Mouse (Mus musculus): ENCODE results near the gene Dlst. TPM values are rescaled to one million over a fixed set of nuclear protein-coding genes. Genes with fewer than 3 reads are reported as not detected.

Gene Dlst
- 100 to 1,000 TPM; 236 to 267 (median 263) TPM for total RNA-seq (2022)

DNA sequence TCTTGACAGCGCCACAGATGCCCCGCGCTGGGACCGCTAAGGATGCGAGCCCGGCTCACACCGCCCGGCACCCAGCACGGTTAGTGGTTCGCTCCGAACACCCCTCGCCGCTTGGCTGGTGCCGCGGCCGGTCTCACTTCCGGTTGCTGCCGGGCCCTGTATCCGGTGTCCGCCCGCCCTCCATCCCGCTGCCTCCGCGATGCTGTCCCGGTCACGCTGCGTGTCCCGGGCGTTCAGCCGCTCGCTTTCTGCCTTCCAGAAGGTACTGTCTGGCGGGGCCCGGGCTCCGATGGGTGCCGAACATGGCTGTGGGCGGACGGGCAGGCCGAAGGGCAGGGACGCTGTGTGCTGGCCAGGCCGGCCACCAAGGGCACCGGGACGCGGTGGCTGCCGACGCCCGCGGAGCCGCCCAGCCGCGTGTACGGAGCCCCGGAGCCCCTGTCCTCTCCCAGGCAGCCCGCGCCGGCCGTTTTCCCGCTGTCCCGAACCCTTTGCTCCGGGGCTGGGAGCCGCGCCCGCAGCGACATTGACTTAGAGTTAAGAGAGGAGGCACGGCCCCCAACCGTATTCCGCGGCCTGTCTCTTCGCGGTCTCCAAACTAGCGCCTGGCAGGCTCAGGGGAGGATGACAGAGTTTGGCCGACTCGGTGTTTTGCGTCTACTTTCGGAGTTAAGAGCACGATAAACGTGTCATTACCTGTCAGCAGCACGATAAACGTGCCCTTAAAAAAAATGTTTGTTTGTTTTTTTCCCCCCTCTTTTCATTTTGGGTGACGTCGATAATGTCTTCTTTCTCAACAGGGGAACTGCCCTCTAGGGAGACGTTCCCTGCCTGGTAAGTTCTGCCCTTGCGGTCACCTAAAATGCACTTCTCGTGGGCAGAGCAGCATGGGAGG lies at the start of gene Dlst, which contains the start of gene Prox2:
TSS of gene Dlst (plus strand) at position 136 of the 895 bp plus-strand sequence.
TSS of gene Prox2 (minus strand) at position 62 of the 895 bp plus-strand sequence.
- peak; percentile 72 to 77 for DNase-seq (ENCODE audit: low spot score in 2 of 2)

DNA sequence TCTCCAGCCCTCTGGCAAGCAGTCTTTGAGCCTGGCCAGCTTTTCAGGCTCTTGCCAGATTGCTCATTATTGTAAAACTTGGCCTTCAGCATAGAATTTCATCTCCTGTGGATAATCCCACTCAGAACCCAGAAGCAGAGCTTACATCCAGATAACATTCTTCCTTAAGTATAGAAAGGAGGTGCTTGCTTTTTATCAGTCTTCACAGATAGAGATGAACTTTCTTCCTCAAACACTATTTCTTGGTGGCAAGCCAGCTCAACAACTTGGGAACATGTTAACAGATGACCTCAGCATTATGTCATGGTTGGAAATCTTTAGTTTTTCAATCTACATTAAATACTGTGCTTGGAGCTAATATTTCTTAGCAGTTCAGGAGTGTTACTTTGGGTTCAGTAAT lies 39.6 kb upstream of the Dlst start:
- no peak for DNase-seq (ENCODE audit: low spot score in 2 of 2)

- DNase-seq (ENCODE audit: low spot score in 2 of 2) = no peak
Measured at GRCm38 (mm10) chr12:85077100-85077499, 33.5 kb upstream of the Dlst start.

- DNase-seq (ENCODE audit: low spot score in 2 of 2) = no peak
Measured at GRCm38 (mm10) chr12:85084257-85084656, 26.4 kb upstream of the Dlst start.

- DNase-seq (ENCODE audit: low spot score in 2 of 2) = no peak
Measured at GRCm38 (mm10) chr12:85084941-85085340, 25.7 kb upstream of the Dlst start.

- DNase-seq (ENCODE audit: low spot score in 2 of 2) = no peak
Measured at GRCm38 (mm10) chr12:85087845-85088244, 22.8 kb upstream of the Dlst start.

GRCm38 (mm10) chr12:85091190-85091589 lies 19.4 kb upstream of the Dlst start:
- DNase-seq (ENCODE audit: low spot score in 2 of 2) = no peak

DNA sequence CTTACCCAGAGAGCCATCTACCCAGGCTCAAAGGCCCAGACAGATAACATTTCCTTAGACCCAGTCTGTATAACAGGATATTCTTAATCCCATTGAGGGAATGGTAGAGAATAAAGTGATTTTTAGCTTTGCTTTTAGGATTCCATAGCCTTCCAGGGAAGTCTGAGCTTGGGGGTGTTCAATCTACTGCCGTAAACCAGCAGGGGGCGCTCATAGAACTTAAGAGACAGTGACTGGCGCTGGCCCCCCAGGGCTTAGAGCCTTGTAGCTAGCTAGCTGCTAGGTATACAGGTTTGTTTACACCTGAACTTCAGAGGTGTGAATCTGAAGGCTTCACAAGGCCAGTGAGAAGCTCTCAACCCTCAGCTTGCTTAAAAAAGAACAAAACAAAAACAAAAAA lies 18.4 kb upstream of the Dlst start:
- peak; percentile 40 to 53 for DNase-seq (ENCODE audit: low spot score in 2 of 2)

DNA sequence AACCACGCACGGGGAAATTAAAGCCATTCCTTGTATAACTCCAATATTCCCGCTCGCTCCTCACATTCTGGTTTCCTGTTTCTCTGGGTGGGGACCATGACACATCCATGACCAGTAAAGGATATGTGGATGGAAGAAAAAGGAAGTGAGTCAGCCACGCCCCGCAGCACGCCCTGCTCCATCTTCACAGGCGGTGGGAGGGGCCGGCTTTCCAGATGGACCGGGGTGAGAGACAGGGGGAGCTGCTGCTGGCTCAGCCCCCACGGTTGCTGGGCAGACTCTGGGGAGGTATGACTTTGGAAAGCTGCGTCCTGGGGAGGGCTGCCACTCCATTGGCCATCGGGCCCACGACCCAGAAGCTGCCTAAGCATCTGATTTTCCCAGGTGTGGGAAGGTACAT lies 16.6 kb upstream of the Dlst start:
- DNase-seq (ENCODE audit: low spot score in 2 of 2) = peak; percentile 50 to 63

DNA sequence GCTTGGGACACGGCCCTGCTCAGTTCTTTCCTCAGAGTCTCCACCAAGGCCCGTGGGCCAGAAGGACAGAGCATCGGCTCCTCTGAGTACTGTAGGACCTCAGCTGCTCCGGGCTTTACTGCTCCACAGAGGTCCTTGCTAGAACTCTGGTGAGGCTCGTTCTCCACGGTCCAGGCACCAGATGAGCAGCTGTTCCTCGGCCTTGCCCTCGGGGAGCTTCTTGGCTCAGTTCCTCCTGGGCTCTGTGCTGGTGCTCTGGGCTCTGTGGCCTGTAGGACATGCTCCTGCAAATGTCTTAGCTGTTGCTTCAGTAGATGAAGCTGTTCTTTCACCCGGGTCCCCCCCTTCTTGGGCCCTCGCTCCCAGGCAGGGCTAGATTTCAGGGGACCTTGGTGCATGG lies 15.9 kb upstream of the Dlst start:
- DNase-seq (ENCODE audit: low spot score in 2 of 2) = peak; percentile 57

DNA sequence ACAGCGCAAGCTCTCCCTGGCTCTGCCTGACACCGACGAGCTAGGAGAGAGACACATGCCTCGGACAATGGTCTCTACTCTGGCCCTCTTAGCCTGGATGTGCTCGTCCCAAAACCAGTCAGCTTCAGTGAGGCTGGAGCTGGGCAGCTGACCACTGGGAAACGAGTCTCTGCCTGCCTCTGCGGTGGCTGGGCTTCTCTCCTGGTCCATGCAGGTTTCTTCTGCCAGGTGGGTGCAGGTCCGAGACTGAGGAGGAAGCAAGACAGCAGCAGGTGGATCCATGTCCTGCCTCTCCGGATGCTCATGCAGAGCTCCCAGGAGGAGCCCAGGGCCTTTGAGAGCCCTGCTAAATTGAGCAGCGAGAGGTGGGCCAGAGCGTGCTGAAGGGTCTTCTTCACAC lies 15.5 kb upstream of the Dlst start:
- no peak for DNase-seq (ENCODE audit: low spot score in 2 of 2)

- no peak for DNase-seq (ENCODE audit: low spot score in 2 of 2)
Measured at GRCm38 (mm10) chr12:85095859-85096258, 14.8 kb upstream of the Dlst start.

DNA sequence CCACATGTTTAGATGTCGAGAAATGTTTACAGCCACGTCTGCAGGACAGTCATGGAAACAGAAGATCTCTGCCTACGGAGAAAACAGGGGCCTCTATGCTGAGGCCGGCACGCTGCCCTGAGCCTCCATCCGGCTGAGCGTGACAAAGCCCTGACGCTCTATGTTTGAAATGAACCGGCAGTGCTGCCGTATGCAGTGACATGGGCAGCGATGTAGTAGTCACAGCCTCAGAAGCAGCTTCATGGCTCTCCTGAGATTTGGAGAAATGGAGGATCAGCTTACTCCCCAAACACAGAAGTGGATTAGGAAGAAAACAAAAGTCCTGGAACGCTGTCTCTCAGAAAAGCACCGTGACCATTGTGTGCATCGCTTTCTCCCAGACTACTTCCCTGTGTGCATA lies 9.6 kb upstream of the Dlst start:
- DNase-seq (ENCODE audit: low spot score in 2 of 2) = no peak

DNA sequence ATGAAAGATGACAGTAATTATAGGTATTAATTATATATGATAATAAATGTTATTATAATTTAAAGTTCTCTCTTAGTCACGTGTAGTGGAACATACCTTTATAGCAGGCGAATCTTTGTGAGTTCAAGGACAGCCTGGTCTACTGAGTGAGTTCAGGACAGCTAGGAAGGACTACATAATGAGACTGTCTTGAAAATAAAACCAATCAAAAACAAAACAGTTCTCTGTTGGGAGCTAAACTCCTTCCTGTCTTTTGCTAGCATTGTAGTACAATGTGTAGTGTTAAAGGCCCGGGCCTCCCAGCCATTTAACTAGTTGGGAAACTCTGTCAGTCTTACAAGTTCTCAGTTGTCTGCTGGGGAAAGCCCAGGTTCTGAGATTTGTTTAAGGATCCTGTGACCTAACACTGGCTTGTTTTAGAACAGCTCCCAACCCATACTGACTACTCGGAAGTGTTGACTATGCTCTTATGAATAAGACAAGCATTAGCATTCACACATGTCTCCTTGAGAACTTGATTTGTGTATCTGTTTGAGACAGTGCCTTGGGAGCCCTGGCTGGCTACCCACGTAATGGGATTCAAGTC lies 9.0 kb upstream of the Dlst start:
- DNase-seq (ENCODE audit: low spot score in 2 of 2) = no peak

DNA sequence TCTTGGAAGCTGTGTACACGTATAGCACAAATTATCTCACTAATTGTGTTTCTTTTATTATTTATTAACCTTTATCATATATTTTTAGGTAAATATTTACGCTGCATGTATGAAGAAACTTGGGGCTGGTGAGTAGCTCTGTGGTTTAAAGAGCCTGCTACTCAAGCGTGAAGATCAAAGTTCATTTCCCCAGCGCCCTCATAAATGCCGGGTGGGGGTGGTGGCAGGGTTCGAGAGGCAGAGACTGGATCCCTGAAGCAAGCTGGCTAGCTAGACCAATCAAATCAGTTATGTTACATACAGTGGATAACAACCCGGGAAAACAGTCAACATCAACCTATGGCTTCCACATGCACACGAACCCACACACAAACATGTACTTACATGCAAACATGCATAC lies 7.5 kb upstream of the Dlst start:
- no peak for DNase-seq (ENCODE audit: low spot score in 2 of 2)

GRCm38 (mm10) chr12:85104789-85105188 lies 5.8 kb upstream of the Dlst start:
- no peak for DNase-seq (ENCODE audit: low spot score in 2 of 2)

DNA sequence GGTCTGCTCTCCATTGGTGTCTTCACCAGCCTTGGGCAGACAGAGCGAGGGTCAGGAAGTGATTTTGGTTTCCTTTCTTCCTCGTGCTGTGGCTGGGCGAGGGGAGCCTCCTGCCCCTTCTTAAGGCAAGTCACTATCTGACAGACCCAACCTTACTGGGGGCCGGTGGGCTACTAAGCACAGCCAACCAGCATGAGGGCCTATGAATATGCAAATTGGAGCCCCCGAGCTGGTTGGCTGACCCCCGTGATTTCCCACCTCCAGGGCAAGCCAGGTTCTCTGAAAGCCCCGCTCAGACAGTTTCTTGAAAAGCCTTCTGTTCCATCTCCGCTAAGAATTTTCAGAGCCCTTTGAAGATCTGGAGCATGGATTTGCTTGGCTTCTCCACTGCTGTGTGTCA lies 4.3 kb upstream of the Dlst start:
- DNase-seq (ENCODE audit: low spot score in 2 of 2) = no peak

DNA sequence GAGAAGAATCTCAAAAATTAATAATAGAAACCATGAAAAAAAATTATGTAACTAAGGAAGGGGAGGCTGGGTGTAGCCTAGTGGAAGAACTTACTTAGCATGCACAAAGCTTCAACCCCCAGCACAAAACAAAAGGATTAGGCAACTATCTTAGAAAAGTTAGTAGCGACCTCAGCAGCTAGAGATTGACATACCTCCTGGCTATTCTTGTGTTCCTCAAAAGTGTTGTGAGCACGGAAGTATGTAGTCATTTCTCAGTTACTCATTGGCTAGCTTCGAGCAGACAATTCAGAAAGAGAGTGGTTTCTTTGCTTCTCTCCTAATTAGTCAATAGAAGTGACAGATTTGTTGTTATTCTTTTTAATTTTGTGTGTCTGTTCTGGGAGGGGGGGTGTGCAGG lies 2.0 kb upstream of the Dlst start:
- no peak for DNase-seq (ENCODE audit: low spot score in 2 of 2)

GRCm38 (mm10) chr12:85109426-85109825 lies 1.2 kb upstream of the Dlst start:
- no peak for DNase-seq (ENCODE audit: low spot score in 2 of 2)

GRCm38 (mm10) chr12:85110011-85110697 lies 479 bp upstream of the Dlst start:
- DNase-seq (ENCODE audit: low spot score in 2 of 2) = no peak

DNA sequence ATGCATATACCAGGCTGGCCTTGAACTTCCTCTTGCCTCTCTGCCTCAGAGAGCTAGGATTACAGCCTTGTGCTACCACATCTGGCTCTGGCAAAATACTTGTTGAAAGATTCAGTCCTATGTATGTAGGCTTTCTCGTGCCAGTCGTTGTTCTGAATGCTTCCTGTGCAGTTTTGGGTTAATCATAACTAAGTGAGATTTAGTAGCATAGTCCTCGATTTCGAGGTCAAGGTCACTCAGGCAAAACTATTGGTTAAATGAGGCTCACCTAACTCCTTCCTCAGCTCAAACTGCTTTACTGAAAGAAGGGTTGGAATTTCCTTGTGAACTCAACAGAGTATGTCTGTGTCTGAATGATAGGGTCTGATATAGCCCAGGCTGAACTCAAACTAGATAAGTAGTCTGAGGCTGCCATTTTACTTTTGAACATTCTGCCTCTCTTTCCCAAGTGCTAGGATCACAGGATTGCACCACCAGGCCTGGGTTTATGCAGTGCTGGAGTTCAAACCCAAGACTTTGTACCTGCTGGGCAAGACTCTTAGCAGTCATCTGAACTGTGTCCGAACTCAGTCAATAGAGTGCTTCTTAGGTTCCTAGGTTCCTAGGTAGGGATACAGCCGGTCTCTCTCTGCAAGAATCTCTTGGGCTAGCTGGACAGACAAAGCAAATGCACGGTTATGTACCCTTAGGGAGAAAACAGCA lies 2.1 kb downstream of the Dlst start:
- DNase-seq (ENCODE audit: low spot score in 2 of 2) = no peak

DNA sequence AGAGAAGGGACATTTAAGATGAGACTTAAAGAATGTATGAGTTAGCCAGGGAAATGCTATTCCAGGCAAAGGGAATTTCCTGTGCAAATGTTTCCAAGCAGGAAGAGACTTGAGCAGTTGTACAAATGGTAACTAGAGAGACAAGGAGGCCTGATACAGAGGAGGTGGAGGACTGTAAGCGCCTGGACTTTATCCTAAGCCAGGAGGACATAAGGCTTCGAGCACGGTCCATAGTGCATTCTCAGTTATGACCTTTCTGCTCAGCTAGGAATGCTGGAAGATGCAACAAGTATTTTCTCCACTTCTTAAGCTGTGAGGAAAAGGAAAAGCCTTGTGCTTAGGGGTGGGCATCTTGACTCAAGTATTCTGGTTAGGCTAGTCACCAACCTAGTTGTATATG lies 2.7 kb downstream of the Dlst start:
- no peak for DNase-seq (ENCODE audit: low spot score in 2 of 2)
